In the genomic region with DNA sequence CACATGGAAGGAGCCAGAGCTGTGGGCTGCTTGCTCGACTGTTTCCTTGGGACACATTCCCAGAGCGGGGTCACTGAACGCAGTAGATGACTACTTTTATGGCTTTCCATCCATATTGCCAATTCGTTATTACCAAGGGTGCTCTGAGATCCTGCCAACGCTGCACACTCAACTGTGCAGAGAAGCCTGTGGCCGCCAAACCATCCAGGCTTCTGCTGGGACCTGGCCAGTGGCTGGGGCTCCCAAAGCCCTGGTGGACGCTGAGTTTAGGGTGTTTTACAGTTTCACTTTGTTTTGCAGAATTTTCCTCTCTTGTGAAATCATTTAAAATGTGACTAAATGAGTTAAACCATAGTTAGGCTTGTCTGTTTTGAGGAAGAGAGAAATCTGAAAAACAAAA, we compare ENCODE assay signal across 8 mouse cellular contexts. TPM values are rescaled to one million over a fixed set of nuclear protein-coding genes. Genes with fewer than 3 reads are reported as not detected.
DNase-seq lines count a peak whose midpoint lies in the region; TF ChIP-seq lines count a peak whose summit lies in the region.

No protein-coding gene starts in this region.

- H3K36me3 ChIP-seq in spleen, adult 2 months (ENCODE audit: control insufficient read depth, insufficient read depth, low read length) = no peaks in the 10 kb centered on the region

- TF ChIP-seq POLR2A in spleen, adult 2 months (IDR thresholded peaks at IDR 0.05; ENCODE audit: low read depth, low read length) = no peak

- H3K27ac ChIP-seq in spleen, adult 2 months (ENCODE audit: insufficient read depth, low read length) = peak overlapping the region; percentile 61; the same call in 1 of the 2 replicates

- 60% methylated on average over 7 of the region's 7 CpGs for WGBS in spleen, adult 2 months

- TF ChIP-seq CTCF in spleen, adult 2 months (IDR thresholded peaks at IDR 0.05; ENCODE audit: extremely low read depth, insufficient read depth, insufficient read length, insufficient replicate concordance) = no peak

- H3K4me1 ChIP-seq in spleen, adult 2 months (ENCODE audit: control insufficient read depth, insufficient read depth, insufficient read length) = peaks cover 12% of the 10 kb centered on the region

- no peak overlapping the region for H3K4me3 ChIP-seq in spleen, adult 2 months (ENCODE audit: extremely low read depth, insufficient read depth, insufficient read length)

- H3K27me3 ChIP-seq in spleen, adult 2 months (ENCODE audit: control insufficient read depth, insufficient read depth, low read length) = no peaks in the 10 kb centered on the region

- no peak for DNase-seq in spleen, adult 2 months (ENCODE audit: low read depth in 1 of 2, low spot score in 2 of 2)
- no peak for DNase-seq in spleen, postnatal 14 days (ENCODE audit: low spot score in 2 of 2)
- DNase-seq in heart, adult 9 months (ENCODE audit: low spot score in 2 of 2) = peak; percentile 30 to 31
- DNase-seq in kidney, adult 9 months = peak; percentile 58
- DNase-seq in lung, postnatal 4 days = peak; percentile 47 to 66
- DNase-seq in frontal cortex, postnatal 36 days (ENCODE audit: low spot score in 2 of 2) = no peak
- DNase-seq in cerebellum, adult 9-10 months = no peak
- DNase-seq in frontal cortex, postnatal 25 days (ENCODE audit: low spot score in 2 of 2) = no peak

RNA-seq across cellular contexts. Expression of a gene that starts 32.7 kb away (rescaled TPM):
- 0.09 TPM in 1 of 2 replicates, not detected in the other for polyA plus RNA-seq in spleen, adult 2 months (2012; rRNA removed)

Comparison
In these comparisons a context has a peak if more than half of its experiments do, and no peak if none do; other contexts are left out.
1. DNase-seq: peak in heart, adult 9 months (2 of 2), kidney, adult 9 months (single experiment) and lung, postnatal 4 days (2 of 2); none in spleen, adult 2 months (0 of 2), spleen, postnatal 14 days (0 of 2), frontal cortex, postnatal 36 days (0 of 2), cerebellum, adult 9-10 months (single experiment) and frontal cortex, postnatal 25 days (0 of 2).